Mouse (Mus musculus) adrenal gland, adult (tissue): ENCODE data around the gene Slit3.

Experiments used
- DNase-seq, 2 experiments: peaks; one replicate each; pipeline ENCODE4 v3.0.0; 2022 to 2023; ENCODE audit warnings: low spot score in 1 of 2; ENCODE audit not compliant: inconsistent age in 2 of 2

Gene Slit3

DNA sequence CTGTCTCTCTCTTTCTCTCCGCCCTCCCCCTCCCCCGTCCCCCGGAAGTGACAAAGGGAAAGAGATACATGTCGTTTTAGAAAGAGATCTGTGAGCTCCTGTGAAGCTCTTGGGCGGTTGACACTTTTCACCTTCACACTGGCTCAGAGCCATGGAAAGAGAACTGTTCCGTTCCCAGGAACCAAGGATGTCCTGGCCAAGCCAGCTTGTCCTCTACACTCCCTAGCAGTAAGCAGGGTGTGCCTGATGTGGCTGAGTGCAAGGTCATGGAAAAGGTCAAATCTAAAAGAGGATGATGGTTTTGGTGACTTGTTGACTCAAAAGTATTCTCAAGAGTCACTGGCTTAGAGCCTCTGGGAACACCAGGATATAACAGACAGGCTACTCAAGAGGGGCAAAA is 219.7 kb downstream of the Slit3 start:
- peak; percentile 66 to 74 for DNase-seq

DNA sequence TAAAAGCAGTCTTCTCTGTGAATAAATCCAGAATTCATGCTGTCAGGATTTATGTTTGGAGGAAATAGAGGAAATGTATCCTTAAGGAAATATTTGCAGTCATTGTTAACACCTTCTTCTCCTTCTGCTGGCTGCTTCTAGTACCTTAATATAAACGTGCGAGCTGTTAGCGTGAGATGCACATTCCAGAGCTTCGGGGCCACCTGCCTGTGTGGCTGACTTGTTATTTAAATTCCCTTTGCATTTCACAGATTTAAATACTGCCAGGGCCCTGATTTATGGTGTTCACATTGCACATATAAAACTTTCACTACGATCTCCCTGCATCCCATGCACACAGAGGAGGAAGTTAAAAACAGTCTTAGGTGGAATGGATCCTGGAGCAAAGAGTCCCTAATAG is 221.5 kb downstream of the Slit3 start:
- DNase-seq, result no peak

DNA sequence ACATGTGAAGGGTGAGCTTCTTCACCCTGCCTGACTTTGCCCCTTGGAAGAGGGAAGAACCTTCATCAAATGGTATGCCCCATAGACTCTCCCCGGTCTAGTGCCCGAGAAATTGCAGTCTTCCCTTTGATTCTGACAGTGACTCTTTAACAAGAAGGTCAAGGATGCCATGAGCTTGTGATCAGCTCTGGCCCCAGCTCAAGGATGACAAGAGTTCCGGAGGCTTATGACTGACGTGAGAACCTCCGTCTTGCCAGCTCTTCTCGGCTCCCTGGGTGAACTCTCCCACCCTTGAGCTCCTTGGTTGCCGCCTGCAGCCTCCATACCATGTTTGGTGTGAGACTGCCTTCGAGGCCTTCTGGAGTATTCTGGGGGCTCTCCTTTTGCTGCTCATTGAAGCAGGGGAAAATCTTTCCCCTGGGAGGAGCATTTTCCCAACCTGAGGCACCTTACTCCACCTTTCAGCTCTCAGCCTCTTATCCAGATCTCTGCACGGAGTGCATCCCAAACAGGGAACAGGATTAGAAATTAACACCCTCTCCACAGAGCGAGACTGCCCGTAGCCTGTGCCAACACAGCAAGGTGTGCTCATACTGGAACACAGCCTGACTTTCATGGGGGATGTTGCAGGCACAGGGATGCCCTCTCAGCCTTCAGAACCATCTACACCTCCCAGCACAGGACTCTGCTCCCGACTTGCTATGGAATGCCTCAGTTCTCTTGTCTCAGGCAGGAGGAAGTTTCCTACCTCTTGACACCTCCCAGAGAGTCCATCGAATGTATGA is 224.9 kb downstream of the Slit3 start:
- DNase-seq, result peak; percentile 80 to 85

DNA sequence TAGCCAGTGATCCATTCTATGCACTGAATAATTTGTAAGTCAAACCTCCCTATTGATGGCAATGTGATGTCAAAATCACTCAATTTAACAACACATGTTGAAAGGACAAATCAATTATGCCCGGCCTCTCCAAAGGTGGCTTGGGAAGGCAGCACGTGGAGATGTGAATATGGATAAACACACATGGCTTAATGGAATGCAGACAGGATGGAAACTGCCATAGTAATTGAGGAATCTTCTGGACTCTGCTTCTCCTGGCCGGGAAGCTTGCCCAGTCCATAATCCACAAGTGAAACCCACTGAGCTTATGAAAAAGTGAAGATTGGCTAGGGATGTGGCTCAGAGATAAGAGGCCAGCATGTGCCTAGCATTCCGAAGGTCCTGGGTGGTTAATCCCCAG is 227.1 kb downstream of the Slit3 start:
- DNase-seq, result no peak

DNA sequence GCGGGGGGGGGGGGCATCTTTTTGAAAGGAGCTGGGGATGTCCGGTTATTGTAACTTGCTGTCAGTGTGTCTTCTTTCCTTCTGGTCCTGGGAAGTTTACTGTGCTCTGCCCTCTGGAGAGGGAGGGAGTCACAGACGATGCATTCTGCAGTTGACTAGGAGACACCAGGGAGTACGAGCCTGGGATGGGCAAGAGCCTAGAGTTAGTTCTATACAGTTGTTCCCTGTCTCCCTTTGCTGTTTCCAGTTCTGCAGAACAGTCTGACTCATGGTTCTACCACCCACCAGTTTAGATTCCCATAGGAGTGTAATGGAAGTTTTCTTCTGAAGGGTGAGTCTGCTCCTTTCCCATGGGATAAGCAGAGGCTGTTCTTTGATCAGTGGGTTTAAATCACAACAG is 229.9 kb downstream of the Slit3 start:
- no peak for DNase-seq

DNA sequence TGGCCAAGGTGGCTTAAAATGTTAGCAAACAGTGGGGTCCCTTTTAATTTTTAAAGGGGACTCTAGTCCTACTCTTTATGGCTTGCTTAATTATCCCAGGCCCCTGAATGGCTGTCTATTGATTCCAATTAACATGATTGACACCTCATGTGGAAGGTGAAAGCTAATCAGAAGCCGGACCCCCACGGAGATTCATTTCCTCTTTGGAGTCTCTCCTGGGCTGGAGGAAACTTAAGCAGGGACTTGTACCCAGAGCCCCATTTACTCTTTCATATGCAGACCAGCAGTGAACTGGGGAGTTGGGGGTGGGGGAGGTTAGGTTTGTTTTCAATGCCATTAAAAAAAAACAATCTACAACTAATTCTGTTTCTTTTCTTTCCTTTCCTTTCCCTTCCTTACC is 230.4 kb downstream of the Slit3 start:
- DNase-seq, result no peak

DNA sequence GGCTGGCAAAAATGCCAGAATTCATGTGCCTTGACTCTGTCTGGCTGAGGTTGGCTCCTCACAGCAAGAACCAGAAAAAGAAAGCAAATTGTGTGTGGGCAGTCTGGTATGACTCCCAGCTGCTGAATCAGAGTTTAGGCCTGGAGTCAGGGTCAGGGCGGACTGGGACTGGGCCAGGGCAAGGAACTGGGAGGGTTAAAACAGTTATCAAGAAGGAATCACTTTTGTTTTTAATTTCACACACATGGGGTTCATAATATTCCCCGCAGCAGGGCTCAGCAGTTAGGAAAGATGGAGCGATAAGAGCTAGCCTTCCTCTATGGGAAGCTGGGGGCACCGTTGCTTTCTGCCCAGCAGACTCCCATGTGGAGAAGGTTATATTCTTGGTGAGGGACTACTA is 234.8 kb downstream of the Slit3 start:
- DNase-seq, result peak; percentile 57 to 79

DNA sequence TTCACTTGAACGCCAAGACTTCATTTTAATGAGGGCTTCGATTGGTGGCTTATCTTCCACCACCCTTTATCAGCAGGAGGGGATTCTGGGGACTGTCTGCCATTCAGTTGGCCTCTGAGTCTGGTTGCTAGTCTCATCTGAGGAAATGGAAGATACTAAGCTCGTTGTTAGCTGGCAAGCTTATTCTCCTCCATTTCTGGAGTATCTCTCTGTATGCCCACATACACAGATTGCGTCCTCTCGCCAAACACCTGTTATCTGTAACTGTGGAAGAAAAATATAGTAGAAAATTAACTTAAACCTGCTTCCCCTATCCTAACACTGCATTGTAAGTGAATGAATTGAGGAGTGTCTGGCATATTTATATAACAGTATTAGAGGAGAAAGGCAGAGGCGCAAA is 240.0 kb downstream of the Slit3 start:
- DNase-seq, result no peak

DNA sequence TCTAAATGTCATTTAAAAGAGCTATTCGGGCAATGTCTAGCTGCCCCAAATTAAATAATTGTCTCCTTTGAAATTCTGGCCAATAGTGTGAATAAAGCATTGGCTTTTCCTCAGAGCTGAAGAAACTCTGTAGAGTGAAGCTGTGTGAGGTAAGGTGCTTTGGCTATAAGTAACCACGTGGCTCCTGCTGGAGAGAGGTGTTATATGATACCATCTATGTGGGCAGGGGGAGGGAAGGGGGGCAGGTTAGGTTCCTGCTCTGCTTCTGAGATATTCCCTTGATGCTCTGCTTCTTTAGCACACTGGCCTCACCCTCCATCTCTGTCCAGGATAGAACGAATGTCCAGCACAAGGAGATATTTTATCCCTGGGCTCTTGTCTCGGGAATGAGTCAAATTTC is 242.0 kb downstream of the Slit3 start:
- no peak for DNase-seq

DNA sequence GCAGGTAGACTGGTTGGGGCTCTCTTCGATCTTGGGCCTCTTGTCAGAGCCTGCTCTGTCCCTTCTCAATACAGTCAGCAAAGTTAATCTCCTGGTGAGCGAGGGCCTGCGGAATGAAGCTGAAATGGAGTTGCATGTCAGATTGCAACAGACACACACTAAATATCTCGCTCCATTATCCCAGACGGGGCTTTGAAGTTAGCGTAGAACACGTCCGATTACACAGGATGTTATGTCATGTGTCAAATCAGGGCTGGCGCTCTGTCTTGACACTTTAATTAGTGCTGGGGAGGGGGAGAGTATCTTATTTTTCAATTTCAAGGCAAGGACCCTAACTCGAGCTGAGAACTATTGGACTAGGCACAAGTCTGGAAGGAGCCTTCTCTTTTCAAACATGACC is 243.4 kb downstream of the Slit3 start:
- DNase-seq, result no peak

DNA sequence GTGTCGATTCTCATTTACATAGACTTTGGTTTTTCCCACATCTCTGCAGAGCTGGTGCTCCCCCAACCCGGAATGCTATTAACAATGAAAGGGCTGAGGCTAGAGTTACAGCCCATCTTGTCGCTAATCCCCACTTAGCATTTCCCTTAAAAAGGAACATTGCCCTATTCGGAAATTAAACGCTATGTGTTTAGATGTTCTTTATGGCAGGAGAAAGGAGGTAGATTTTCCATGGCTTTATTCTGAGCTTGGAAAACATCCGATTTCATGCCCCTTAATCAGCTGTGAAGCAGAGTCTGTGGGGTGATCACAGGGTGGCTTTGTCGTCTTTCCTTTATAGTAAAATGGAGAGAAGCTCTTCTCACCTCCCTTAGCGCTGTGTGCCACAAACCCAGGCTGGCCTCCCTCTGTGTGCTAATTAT is 244.5 kb downstream of the Slit3 start:
- DNase-seq, result no peak

DNA sequence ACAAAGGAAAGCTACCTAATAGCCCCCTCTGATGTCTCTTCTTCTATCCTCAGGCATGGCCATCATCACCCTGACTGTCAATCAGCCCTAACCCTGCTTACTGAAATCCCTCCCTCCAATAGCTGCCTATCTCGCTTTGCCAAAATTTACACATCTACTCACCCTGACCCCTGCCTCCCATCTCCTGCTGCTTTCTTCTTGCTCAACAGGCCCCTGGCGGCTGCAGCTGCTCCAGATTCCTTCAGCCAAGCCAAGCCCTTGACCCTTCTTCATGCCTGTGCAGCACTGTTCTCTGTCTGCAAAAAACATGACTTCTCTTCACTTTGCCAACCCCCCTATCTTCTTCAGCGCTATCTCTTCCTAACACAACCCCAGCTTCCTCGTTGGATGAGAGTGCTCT is 245.6 kb downstream of the Slit3 start:
- DNase-seq, result peak in 1 of 2 experiments; percentile 76

DNA sequence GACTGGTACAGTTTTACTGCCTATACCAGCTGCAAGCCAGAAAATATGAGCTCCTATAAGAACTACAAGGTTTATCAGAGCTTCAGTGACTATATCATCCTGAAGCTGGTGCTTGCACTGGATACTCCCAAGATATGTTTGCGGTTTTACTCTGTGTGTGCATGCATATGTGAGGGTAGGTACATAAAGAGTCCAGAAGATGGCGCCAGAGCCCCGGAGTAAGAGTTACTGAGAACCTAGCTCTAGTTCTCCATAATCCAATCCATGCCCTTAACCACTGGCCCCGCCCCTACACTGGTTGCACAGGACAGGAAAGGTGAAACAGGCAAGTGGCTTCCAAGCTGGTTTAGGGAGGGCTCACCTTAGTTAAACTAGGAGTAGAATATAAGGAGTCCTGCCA is 246.2 kb downstream of the Slit3 start:
- DNase-seq, result peak in 1 of 2 experiments; percentile 58

DNA sequence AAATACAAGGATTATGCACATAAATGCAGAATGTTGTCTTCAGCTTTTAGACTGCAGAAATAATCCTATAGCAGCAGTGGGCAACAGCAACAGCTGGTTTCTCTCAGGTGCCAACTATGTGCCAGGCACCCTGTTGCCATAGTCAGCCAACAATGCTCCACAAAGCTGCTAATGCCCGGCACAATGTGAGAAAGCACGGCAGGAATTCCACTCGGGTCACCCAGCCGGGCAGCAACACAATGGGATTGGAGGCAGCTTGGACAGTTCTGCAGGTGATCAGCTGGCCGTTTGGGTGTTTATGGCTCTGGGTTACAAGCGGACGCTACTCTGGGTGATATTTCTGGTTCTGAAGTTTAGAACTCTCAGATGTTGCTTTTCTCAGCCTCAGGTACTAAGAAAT is 248.9 kb downstream of the Slit3 start:
- no peak for DNase-seq

DNA sequence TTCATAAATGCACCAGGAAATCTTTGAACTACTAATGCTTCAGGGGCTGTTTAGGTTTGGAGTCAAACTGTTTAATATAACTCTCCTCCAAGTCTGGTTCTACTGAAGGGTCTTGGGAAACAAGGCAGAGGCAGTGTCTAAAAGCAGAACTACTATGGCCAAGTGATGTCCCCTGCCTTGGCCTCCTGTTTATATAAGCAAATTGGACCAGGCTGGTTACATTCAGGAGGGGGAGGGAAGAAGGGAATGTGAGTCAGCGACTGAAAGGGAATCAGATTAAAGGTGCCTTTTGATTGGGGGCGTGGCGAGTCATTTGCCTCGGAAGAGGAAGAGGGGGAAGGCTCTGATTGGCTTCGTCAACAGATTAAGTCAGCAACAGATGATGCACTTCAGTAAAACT is 249.7 kb downstream of the Slit3 start:
- DNase-seq, result peak; percentile 29 to 66

DNA sequence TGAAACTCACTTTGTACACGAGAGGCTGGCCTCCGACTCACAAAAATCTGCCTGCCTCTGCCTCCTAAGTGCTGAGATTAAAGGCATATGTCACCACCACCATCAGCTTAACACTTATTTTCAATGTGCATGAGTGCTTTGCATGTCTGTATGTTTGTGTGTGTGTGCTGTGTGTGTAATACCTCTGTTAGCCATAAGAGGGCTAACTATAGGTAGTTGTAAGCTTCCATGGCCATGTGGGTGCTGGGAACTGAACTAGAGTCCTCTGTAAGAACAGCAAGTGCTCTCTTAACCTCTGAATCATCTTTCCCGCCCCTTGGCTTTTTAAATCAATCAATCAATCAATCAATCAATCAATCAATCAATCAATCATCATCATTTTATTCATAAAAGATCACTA is 251.4 kb downstream of the Slit3 start:
- no peak for DNase-seq

DNA sequence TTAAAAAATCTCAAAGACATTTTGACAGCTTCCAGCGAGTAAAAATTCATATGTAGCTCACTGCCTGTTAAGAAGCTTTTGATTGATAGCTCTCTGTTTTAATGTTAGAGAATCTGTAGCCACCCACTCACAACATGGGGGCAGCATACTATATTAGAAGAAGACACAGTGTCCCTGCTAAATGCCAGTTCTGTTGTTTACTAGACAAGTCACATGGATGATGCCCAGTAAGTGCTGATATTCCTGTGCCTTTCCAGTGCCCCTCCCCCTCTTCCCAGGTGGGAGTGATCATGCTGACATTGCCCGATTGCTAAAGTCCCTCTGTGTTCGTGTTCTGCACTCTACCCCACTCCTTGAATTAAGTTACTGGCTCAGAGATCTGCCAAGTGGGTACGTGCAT is 254.0 kb downstream of the Slit3 start:
- DNase-seq, result no peak

DNA sequence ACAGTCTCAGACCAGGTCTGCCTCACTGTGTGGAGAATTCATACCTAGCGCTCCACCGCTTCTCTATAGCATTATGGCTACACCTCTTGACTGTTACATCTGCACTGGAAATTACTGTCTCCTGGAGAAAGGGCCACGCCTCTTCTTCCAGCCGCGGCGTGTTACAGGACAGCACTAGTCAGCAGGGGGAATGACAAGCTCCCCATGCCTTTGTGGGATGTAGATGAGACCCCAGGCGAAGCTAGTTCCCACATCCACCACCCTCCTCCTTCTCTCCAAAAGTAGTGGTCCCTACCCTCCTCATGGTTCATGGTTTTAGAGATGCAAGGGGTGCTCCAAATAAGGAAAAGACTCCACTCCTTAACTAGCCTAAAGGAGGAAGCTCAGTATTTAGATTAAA is 257.8 kb downstream of the Slit3 start:
- DNase-seq, result no peak

DNA sequence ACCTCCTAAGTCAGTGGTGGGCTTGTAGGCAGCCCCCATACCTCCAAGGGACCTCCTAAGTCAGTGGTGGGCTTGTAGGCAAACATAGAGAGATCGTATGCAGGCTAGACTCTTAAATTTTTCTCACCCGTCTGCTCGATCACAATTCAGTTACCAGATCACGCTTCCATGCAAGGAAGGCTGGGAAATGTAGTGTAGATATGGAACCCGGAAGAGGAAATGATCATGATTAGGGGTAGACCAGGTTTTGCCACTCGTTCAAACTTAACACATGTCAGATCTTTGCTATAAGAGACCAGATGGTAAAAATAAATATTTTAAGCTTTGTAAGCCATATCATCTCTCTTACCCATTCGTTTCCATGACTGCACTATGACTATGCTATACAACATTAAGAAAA is 258.4 kb downstream of the Slit3 start:
- DNase-seq, result no peak

DNA sequence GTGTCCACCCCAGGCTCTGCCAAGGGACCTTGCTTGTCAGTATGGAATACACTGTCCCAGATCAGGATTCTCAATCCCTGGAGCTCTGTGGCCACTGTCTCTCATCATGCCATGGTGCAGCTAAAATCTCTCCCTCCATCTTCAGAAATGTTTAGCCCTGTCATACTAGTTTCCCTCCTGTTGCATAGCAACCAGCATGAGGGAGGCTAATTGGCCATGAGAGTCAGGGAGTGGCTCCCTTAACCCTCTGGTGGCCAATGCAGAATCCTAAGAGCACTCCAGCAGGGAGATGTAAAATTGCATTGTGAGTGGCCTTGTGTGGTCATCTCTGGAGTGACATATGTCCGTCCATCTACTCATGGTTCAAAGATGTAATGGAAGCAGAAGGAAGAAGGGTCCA is 259.7 kb downstream of the Slit3 start:
- DNase-seq, result no peak

DNA sequence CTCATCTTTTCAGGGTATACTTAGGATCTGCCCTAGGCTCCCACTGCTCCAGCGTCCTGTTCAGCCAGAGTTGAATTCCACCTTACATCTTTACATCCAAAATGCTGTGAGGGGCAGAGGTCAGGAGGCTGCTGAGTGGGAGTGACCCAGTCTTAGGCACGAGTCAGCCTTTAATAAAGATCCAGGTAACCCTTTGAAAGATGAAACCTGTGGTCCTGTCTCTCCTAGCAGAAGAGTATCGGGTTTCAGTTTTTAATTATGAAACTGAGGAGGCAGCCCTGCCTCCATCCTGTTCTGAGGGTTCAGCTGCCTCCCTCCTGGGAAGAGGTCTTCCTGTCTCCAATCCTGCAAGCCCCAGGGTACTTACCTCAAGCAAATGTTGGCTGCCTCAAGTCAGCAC is 264.4 kb downstream of the Slit3 start:
- DNase-seq, result no peak

DNA sequence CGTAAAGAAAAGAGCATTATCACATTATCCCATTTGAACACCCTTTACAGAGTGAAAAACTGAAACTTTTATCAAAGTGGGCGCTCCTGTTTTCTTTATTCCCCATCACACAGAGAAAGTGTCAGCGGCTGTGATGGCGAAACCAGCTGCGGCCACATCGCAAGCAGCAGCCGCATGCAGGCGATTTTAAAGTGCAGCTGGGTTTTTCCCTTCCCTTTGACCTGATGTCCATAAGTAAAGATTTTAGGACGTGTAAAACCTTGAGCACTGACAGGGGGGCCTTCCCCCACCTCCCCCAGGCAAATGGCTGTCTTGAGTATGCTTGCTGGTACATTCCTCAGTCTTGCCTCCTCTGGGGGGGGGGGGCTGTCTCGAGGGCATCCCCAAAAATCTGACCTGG is 266.8 kb downstream of the Slit3 start:
- no peak for DNase-seq

DNA sequence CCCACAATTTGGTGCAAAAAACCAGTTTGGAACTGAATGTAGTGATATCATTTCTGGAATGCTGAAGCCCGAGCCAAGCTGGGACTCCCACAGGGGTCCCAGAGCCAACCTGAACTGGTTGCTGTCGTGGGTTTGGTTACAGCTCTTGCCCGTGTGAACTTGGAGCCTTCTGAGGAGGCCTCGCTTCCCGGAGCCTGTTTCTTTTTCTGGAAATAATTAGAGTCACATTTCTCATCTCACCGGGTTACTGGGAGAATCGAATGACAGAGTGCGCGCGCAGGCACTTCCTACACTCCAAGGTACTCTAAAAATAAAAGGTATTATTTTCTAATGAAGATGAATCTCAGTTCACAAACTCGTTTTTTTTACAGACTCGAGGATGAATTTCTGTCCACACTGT is 267.4 kb downstream of the Slit3 start:
- no peak for DNase-seq
